16 mouse cellular contexts compared by ENCODE assay signal in the genomic region with DNA sequence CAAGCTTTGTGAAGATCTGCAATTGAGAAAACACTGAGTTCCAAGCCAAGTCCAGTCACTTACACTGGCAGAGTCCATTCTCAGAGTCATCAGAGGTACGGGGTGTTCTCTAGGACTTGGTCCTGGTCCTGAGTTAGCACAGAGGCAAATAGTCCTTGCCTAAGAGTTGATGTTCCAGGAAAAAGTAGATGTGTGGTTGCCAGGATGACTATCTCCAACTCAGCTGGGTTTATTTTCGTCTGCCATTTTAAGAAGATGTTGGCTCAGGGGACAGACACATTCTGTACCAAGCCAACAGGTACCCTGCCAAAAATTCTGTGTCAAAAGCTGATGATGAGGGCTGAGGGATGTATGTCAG.
DNase-seq lines count a peak whose midpoint lies in the region; ATAC-seq and TF ChIP-seq lines count a peak whose summit lies in the region.
"Had no signal": no experiment of that assay in that cellular context is flagged by ENCODE, and none has a peak within 500 bp of the region (broad histone marks: within the 10 kb centered on the region; RNA-seq: fewer than 3 reads in every experiment).

No protein-coding gene starts in this region.

- no peak for TF ChIP-seq CTCF in kidney, postnatal 0 days (IDR thresholded peaks at IDR 0.05; ENCODE audit: low read depth)

- no peaks in the 10 kb centered on the region for H3K9me3 ChIP-seq in kidney, postnatal 0 days (replicated peaks; ENCODE audit: low read length)
- H3K9me3 ChIP-seq in liver, embryonic 13.5 days (replicated peaks) = no peaks in the 10 kb centered on the region
- no peaks in the 10 kb centered on the region for H3K9me3 ChIP-seq in hindbrain, embryonic 16.5 days (ENCODE audit: control insufficient read depth, low read length)
- H3K9me3 ChIP-seq: embryonic facial prominence, embryonic 13.5 days; forebrain, embryonic 13.5 days; lung, embryonic 15.5 days had no signal

- 0 out of 2 replicates have a peak overlapping the region, but pooled peaks have one; percentile 32 for H3K27ac ChIP-seq in kidney, postnatal 0 days
- peak overlapping the region; percentile 48 for H3K27ac ChIP-seq in liver, embryonic 13.5 days
- H3K27ac ChIP-seq in hindbrain, embryonic 16.5 days (ENCODE audit: low read depth, low read length) = no peak overlapping the region
- H3K27ac ChIP-seq: embryonic facial prominence, embryonic 13.5 days; forebrain, embryonic 13.5 days; heart, embryonic 13.5 days; lung, embryonic 15.5 days had no signal

- no peaks in the 10 kb centered on the region for H3K27me3 ChIP-seq in kidney, postnatal 0 days (ENCODE audit: insufficient read depth, low read length)
- H3K27me3 ChIP-seq in liver, embryonic 13.5 days = no peaks in the 10 kb centered on the region
- H3K27me3 ChIP-seq in hindbrain, embryonic 16.5 days (replicated peaks; ENCODE audit: control insufficient read depth, insufficient read depth, low read length) = no peaks in the 10 kb centered on the region
- H3K27me3 ChIP-seq: embryonic facial prominence, embryonic 13.5 days; forebrain, embryonic 13.5 days; heart, embryonic 13.5 days; lung, embryonic 15.5 days had no signal

- no peaks in the 10 kb centered on the region; the same call in 1 of the 2 replicates for H3K4me1 ChIP-seq in kidney, postnatal 0 days (replicated peaks; ENCODE audit: insufficient read depth, low read length)
- H3K4me1 ChIP-seq in liver, embryonic 13.5 days (replicated peaks) = peaks cover 45% of the 10 kb centered on the region
- no peaks in the 10 kb centered on the region for H3K4me1 ChIP-seq in hindbrain, embryonic 16.5 days (ENCODE audit: control insufficient read depth, insufficient read depth, low read depth, low read length)
- H3K4me1 ChIP-seq: embryonic facial prominence, embryonic 13.5 days; forebrain, embryonic 13.5 days; lung, embryonic 15.5 days had no signal

- ATAC-seq in kidney, postnatal 0 days (replicated peaks; ENCODE audit: low FRiP score, low read depth) = no peak
- peak; percentile 18; the same call in 1 of the 2 replicates for ATAC-seq in liver, embryonic 13.5 days (ENCODE audit: low read depth)
- no peak for ATAC-seq in megakaryocyte progenitor cell, adult 5-6 weeks (replicated peaks; ENCODE audit: poor library complexity)
- ATAC-seq in hindbrain, embryonic 16.5 days = no peak
- ATAC-seq: forebrain, embryonic 13.5 days had no signal

- no peak overlapping the region for H3K4me2 ChIP-seq in kidney, postnatal 0 days (ENCODE audit: low read length)
- peak overlapping the region; percentile 43; the same call in 1 of the 2 replicates for H3K4me2 ChIP-seq in liver, embryonic 13.5 days
- H3K4me2 ChIP-seq in hindbrain, embryonic 16.5 days (ENCODE audit: low read length) = no peak overlapping the region
- H3K4me2 ChIP-seq: embryonic facial prominence, embryonic 13.5 days; forebrain, embryonic 13.5 days; heart, embryonic 13.5 days; lung, embryonic 15.5 days had no signal

- no peak overlapping the region for H3K4me3 ChIP-seq in kidney, postnatal 0 days (replicated peaks; ENCODE audit: low read depth, low read length)
- no peak overlapping the region for H3K4me3 ChIP-seq in liver, embryonic 13.5 days (replicated peaks)
- H3K4me3 ChIP-seq in hindbrain, embryonic 16.5 days (ENCODE audit: low read length) = no peak overlapping the region
- H3K4me3 ChIP-seq: embryonic facial prominence, embryonic 13.5 days; forebrain, embryonic 13.5 days; heart, embryonic 13.5 days; left cerebral cortex, adult 2 months; lung, embryonic 15.5 days had no signal

- no peaks in the 10 kb centered on the region for H3K36me3 ChIP-seq in kidney, postnatal 0 days (ENCODE audit: insufficient read depth, low read length)
- H3K36me3 ChIP-seq in liver, embryonic 13.5 days = no peaks in the 10 kb centered on the region
- H3K36me3 ChIP-seq in hindbrain, embryonic 16.5 days (ENCODE audit: control insufficient read depth, insufficient read depth, low read length) = no peaks in the 10 kb centered on the region
- H3K36me3 ChIP-seq: embryonic facial prominence, embryonic 13.5 days; heart, embryonic 13.5 days; lung, embryonic 15.5 days had no signal

- peak; percentile 85 for DNase-seq in gastrocnemius, adult 18-20 months (ENCODE audit: low spot score)
- DNase-seq in gastrocnemius, postnatal 10 days = no peak
- no peak for DNase-seq in kidney, postnatal 0 days (ENCODE audit: low spot score)
- DNase-seq in kidney, adult 11 months = no peak
- DNase-seq in gastrocnemius, adult 8-10 months (ENCODE audit: low spot score in 2 of 2) = peak; percentile 45 to 53
- DNase-seq in liver, embryonic 13.5 days = no peak
- DNase-seq: cerebellum, postnatal 14 days; midbrain, embryonic 14.5 days; right cerebral cortex, adult 18-20 months had no signal

- 86% methylated on average over 2 of the region's 2 CpGs for WGBS in kidney, postnatal 0 days
- 57% methylated on average over 2 of the region's 2 CpGs for WGBS in liver, embryonic 13.5 days (ENCODE audit: insufficient replicate concordance)
- WGBS in hindbrain, embryonic 16.5 days = 92% methylated on average over 2 of the region's 2 CpGs

- no peak overlapping the region for H3K9ac ChIP-seq in kidney, postnatal 0 days (ENCODE audit: low read depth, low read length)
- no peak overlapping the region for H3K9ac ChIP-seq in liver, embryonic 13.5 days
- H3K9ac ChIP-seq in hindbrain, embryonic 16.5 days (ENCODE audit: low read depth, low read length) = no peak overlapping the region
- H3K9ac ChIP-seq: embryonic facial prominence, embryonic 13.5 days; forebrain, embryonic 13.5 days; heart, embryonic 13.5 days; lung, embryonic 15.5 days had no signal

Comparison
In these comparisons a context has a peak if more than half of its experiments do, and no peak if none do; other contexts are left out.
1. DNase-seq: peak in gastrocnemius, adult 18-20 months (single experiment) and gastrocnemius, adult 8-10 months (2 of 2); none in gastrocnemius, postnatal 10 days (single experiment), kidney, postnatal 0 days (single experiment), kidney, adult 11 months (single experiment) and liver, embryonic 13.5 days (single experiment).